Mouse (Mus musculus): Measurements from ENCODE around the gene Klf13. TPM values are rescaled to one million over a fixed set of nuclear protein-coding genes. Genes with fewer than 3 reads are reported as not detected.

The Klf13 gene
- polyA plus RNA-seq, 1 experiment from 2014 or later: 26.9 TPM

- Histone ChIP-seq H3K9me3 (ENCODE audit: control insufficient read depth, low read length) (no peaks in the 10 kb centered on the region), H3K4me2 (replicated peaks; ENCODE audit: low read depth) (no peak overlapping the region), H3K4me1 (replicated peaks; ENCODE audit: control insufficient read depth, insufficient read depth) (0 out of 2 replicates have a peak, but pooled peaks cover 2% of the 10 kb centered on the region), H3K36me3 (ENCODE audit: control insufficient read depth, insufficient read depth, low read length) (no peaks in the 10 kb centered on the region), H3K4me3 (ENCODE audit: low read depth, low read length) (no peak overlapping the region), H3K27ac (replicated peaks) (no peak overlapping the region), H3K9ac (ENCODE audit: low read length) (no peak overlapping the region), H3K27me3 (ENCODE audit: control insufficient read depth, insufficient read depth, low read length) (no peaks in the 10 kb centered on the region)
- DNase-seq (ENCODE audit: low spot score) (no peak), ATAC-seq (ENCODE audit: low FRiP score, low TSS enrichment) (no peak)
- 82% methylated on average over 6 of the region's 6 CpGs for WGBS
- no peak for TF ChIP-seq CTCF (IDR thresholded peaks at IDR 0.05; ENCODE audit: low read depth)
- no peak for TF ChIP-seq EP300 (optimal IDR thresholded peaks at IDR 0.05)
Measured at GRCm38 (mm10) chr7:63933905-63934304, 4.8 kb downstream of the Klf13 start.

GRCm38 (mm10) chr7:63932461-63932860, 6.3 kb downstream of the Klf13 start:
- DNase-seq (ENCODE audit: low spot score) (no peak), ATAC-seq (ENCODE audit: low FRiP score, low TSS enrichment) (no peak)
- Histone ChIP-seq H3K27ac (replicated peaks) (no peak overlapping the region), H3K9me3 (ENCODE audit: control insufficient read depth, low read length) (no peaks in the 10 kb centered on the region), H3K4me3 (ENCODE audit: low read depth, low read length) (no peak overlapping the region), H3K27me3 (ENCODE audit: control insufficient read depth, insufficient read depth, low read length) (no peaks in the 10 kb centered on the region), H3K4me2 (replicated peaks; ENCODE audit: low read depth) (no peak overlapping the region), H3K36me3 (ENCODE audit: control insufficient read depth, insufficient read depth, low read length) (no peaks in the 10 kb centered on the region), H3K4me1 (replicated peaks; ENCODE audit: control insufficient read depth, insufficient read depth) (peaks cover 2% of the 10 kb centered on the region; the same call in 1 of the 2 replicates), H3K9ac (ENCODE audit: low read length) (no peak overlapping the region)
- 62% methylated on average over 3 of the region's 3 CpGs for WGBS
- TF ChIP-seq EP300 (optimal IDR thresholded peaks at IDR 0.05) (no peak), CTCF (IDR thresholded peaks at IDR 0.05; ENCODE audit: low read depth) (no peak)

- 73% methylated on average over 5 of the region's 5 CpGs for WGBS
- no peak for ATAC-seq (ENCODE audit: low FRiP score, low TSS enrichment)
- TF ChIP-seq CTCF (IDR thresholded peaks at IDR 0.05; ENCODE audit: low read depth): no peak
- TF ChIP-seq EP300 (optimal IDR thresholded peaks at IDR 0.05): no peak
Measured at GRCm38 (mm10) chr7:63930766-63931165, 7.9 kb downstream of the Klf13 start.

GRCm38 (mm10) chr7:63930132-63930531, 8.6 kb downstream of the Klf13 start:
- DNase-seq (ENCODE audit: low spot score): no peak
- H3K9ac ChIP-seq (ENCODE audit: low read length): no peak overlapping the region
- no peak overlapping the region for H3K27ac ChIP-seq (replicated peaks)
- no peak for TF ChIP-seq EP300 (optimal IDR thresholded peaks at IDR 0.05)
- TF ChIP-seq CTCF (IDR thresholded peaks at IDR 0.05; ENCODE audit: low read depth): no peak
- no peaks in the 10 kb centered on the region for H3K9me3 ChIP-seq (ENCODE audit: control insufficient read depth, low read length)
- no peaks in the 10 kb centered on the region for H3K36me3 ChIP-seq (ENCODE audit: control insufficient read depth, insufficient read depth, low read length)
- H3K4me1 ChIP-seq (replicated peaks; ENCODE audit: control insufficient read depth, insufficient read depth): peaks cover 14% of the 10 kb centered on the region
- H3K4me2 ChIP-seq (replicated peaks; ENCODE audit: low read depth): no peak overlapping the region
- no peak for ATAC-seq (ENCODE audit: low FRiP score, low TSS enrichment)
- WGBS: 87% methylated on average over 3 of the region's 3 CpGs
- H3K27me3 ChIP-seq (ENCODE audit: control insufficient read depth, insufficient read depth, low read length): no peaks in the 10 kb centered on the region
- H3K4me3 ChIP-seq (ENCODE audit: low read depth, low read length): no peak overlapping the region

More at GRCm38 (mm10) chr7:63930766-63931165, 7.9 kb downstream of the Klf13 start:
- Histone ChIP-seq H3K4me1 (replicated peaks; ENCODE audit: control insufficient read depth, insufficient read depth) (peaks cover 10% of the 10 kb centered on the region), H3K36me3 (ENCODE audit: control insufficient read depth, insufficient read depth, low read length) (no peaks in the 10 kb centered on the region), H3K9ac (ENCODE audit: low read length) (no peak overlapping the region), H3K27me3 (ENCODE audit: control insufficient read depth, insufficient read depth, low read length) (no peaks in the 10 kb centered on the region), H3K4me3 (ENCODE audit: low read depth, low read length) (no peak overlapping the region), H3K27ac (replicated peaks) (no peak overlapping the region), H3K4me2 (replicated peaks; ENCODE audit: low read depth) (no peak overlapping the region), H3K9me3 (ENCODE audit: control insufficient read depth, low read length) (no peaks in the 10 kb centered on the region)
- DNase-seq (ENCODE audit: low spot score): no peak

- Histone ChIP-seq H3K36me3 (ENCODE audit: control insufficient read depth, insufficient read depth, low read length) (no peaks in the 10 kb centered on the region), H3K27me3 (ENCODE audit: control insufficient read depth, insufficient read depth, low read length) (no peaks in the 10 kb centered on the region), H3K9me3 (ENCODE audit: control insufficient read depth, low read length) (no peaks in the 10 kb centered on the region), H3K4me1 (replicated peaks; ENCODE audit: control insufficient read depth, insufficient read depth) (peaks cover 22% of the 10 kb centered on the region), H3K9ac (ENCODE audit: low read length) (no peak overlapping the region), H3K4me2 (replicated peaks; ENCODE audit: low read depth) (no peak overlapping the region), H3K27ac (replicated peaks) (no peak overlapping the region), H3K4me3 (ENCODE audit: low read depth, low read length) (no peak overlapping the region)
- 83% methylated on average over 4 of the region's 4 CpGs for WGBS
- TF ChIP-seq EP300 (optimal IDR thresholded peaks at IDR 0.05) (no peak), CTCF (IDR thresholded peaks at IDR 0.05; ENCODE audit: low read depth) (no peak)
- ATAC-seq (ENCODE audit: low FRiP score, low TSS enrichment) (no peak), DNase-seq (ENCODE audit: low spot score) (no peak)
Measured at GRCm38 (mm10) chr7:63929080-63929479, 9.6 kb downstream of the Klf13 start.

- 81% methylated on average over 6 of the region's 6 CpGs for WGBS
- H3K27me3 ChIP-seq (ENCODE audit: control insufficient read depth, insufficient read depth, low read length): no peaks in the 10 kb centered on the region
- no peak for TF ChIP-seq CTCF (IDR thresholded peaks at IDR 0.05; ENCODE audit: low read depth)
- TF ChIP-seq EP300 (optimal IDR thresholded peaks at IDR 0.05): no peak
- H3K4me2 ChIP-seq (replicated peaks; ENCODE audit: low read depth): no peak overlapping the region
- H3K9ac ChIP-seq (ENCODE audit: low read length): no peak overlapping the region
- H3K4me1 ChIP-seq (replicated peaks; ENCODE audit: control insufficient read depth, insufficient read depth): peaks cover 24% of the 10 kb centered on the region
- no peaks in the 10 kb centered on the region for H3K9me3 ChIP-seq (ENCODE audit: control insufficient read depth, low read length)
- no peak overlapping the region for H3K4me3 ChIP-seq (ENCODE audit: low read depth, low read length)
- H3K27ac ChIP-seq (replicated peaks): no peak overlapping the region
- no peak for ATAC-seq (ENCODE audit: low FRiP score, low TSS enrichment)
- H3K36me3 ChIP-seq (ENCODE audit: control insufficient read depth, insufficient read depth, low read length): no peaks in the 10 kb centered on the region
- DNase-seq (ENCODE audit: low spot score): no peak
Measured at GRCm38 (mm10) chr7:63927121-63927520, 11.6 kb downstream of the Klf13 start.
